Mouse (Mus musculus) Patski (cell line): Measurements from ENCODE around the gene Pnkd. TPM values are rescaled to one million over a fixed set of nuclear protein-coding genes. Genes with fewer than 3 reads are reported as not detected.

Experiments used
- ATAC-seq: fragments of 100-300 bp; one replicate; pipeline ENCODE4 v1.8.0; 2021
- CTCF ChIA-PET: fragments of 350-600 bp; sonication (Branson Sonifier 250); formaldehyde crosslinking; loops from one replicate; lab custom pipeline; 2022; ENCODE audit warnings: inconsistent platforms; lab: Charles Lee
- POLR2A ChIA-PET: fragments of 350-600 bp; sonication (Branson Sonifier 250); formaldehyde crosslinking; loops from one replicate; lab custom pipeline; 2022; ENCODE audit warnings: antibody characterized with exemption, inconsistent platforms; lab: Charles Lee
- DNase-seq: peaks from one replicate; pipeline ENCODE4 v3.0.0-alpha.2; 2011; ENCODE audit warnings: low read depth, low spot score
- H3K27me3 ChIP-seq: fragments of 371-371 bp; one replicate; pipeline ENCODE4 v1.5.1; 2021
- CTCF ChIP-seq: fragments of 100-300 bp; IDR thresholded peaks from one replicate; pipeline ENCODE4 v1.5.1; 2021
- in situ Hi-C: fragments of 300-500 bp; cut with MboI; formaldehyde crosslinking; loops from 3 replicates; pipeline ENCODE4 v1.11.1; 2018; ENCODE audit warnings: low pct_unique_long_range_greater_than_20kb, mixed read lengths
- polyA plus RNA-seq: library from polyadenylated mRNA; unstranded; gene quantifications from one replicate; pipeline ENCODE4 v1.2.3, GENCODE M21; 2021

The Pnkd gene
- polyA plus RNA-seq, 1 experiment from 2014 or later, result 158 TPM

- TF ChIP-seq CTCF, result no peak
- H3K27me3 ChIP-seq, result no peaks in the 10 kb centered on the region
- DNase-seq, result no peak
- in situ Hi-C loops, result loop anchor here (5.0 kb wide), 1 partner anchor 50 kb away; no protein-coding TSS in a partner anchor
- ChIA-PET CTCF (interaction anchor here (0.8 to 3.9 kb wide), 10 partner anchors 14 to 166 kb away, joined by 3 to 18 read pairs (median 3); no protein-coding TSS in a partner anchor), POLR2A (interaction anchor here (0.5 to 1.4 kb wide), 4 partner anchors 15 to 118 kb away, joined by 3 to 5 read pairs (median 4); no protein-coding TSS in a partner anchor)
- ATAC-seq, result no peak
Observed at GRCm38 (mm10) chr1:74362325-74363229, 77.8 kb downstream of the Pnkd start.

GRCm38 (mm10) chr1:74363437-74363836 lies 78.7 kb downstream of the Pnkd start:
- ChIA-PET POLR2A (interaction anchor here (0.9 kb wide), 1 partner anchor 78 kb away, joined by 3 read pairs; no protein-coding TSS in a partner anchor), CTCF (interaction anchor here (2.6 to 3.9 kb wide), 2 partner anchors 50 to 157 kb away, joined by 16 to 18 read pairs; no protein-coding TSS in a partner anchor)
- ATAC-seq, result no peak
- no peaks in the 10 kb centered on the region for H3K27me3 ChIP-seq
- no peak for TF ChIP-seq CTCF
- DNase-seq, result no peak
- in situ Hi-C loops, result loop anchor here (5.0 kb wide), 1 partner anchor 51 kb away; no protein-coding TSS in a partner anchor

- DNase-seq (no peak), ATAC-seq (no peak)
- H3K27me3 ChIP-seq, result no peaks in the 10 kb centered on the region
- CTCF ChIA-PET, result interaction anchor here (3.9 kb wide), 1 partner anchor 51 kb away, joined by 18 read pairs; no protein-coding TSS in a partner anchor
- TF ChIP-seq CTCF, result no peak
- in situ Hi-C loops, result loop anchor here (5.0 kb wide), 1 partner anchor 52 kb away; no protein-coding TSS in a partner anchor
- POLR2A ChIA-PET, result no interaction called here
Observed at GRCm38 (mm10) chr1:74364270-74364669, 79.5 kb downstream of the Pnkd start.

GRCm38 (mm10) chr1:74367886-74368645 lies 83.3 kb downstream of the Pnkd start:
- TF ChIP-seq CTCF, result no peak
- H3K27me3 ChIP-seq, result no peaks in the 10 kb centered on the region
- ATAC-seq (no peak), DNase-seq (no peak)
- CTCF ChIA-PET, result interaction anchor here (0.9 kb wide), 1 partner anchor 14 kb away, joined by 3 read pairs; no protein-coding TSS in a partner anchor
- POLR2A ChIA-PET, result no interaction called here
- in situ Hi-C loops, result no loop called here

GRCm38 (mm10) chr1:74370040-74370439 lies 85.3 kb downstream of the Pnkd start:
- no peak for DNase-seq
- in situ Hi-C loops, result no loop called here
- no peaks in the 10 kb centered on the region for H3K27me3 ChIP-seq
- POLR2A ChIA-PET, result interaction anchor here (0.9 kb wide), 1 partner anchor 74 kb away, joined by 3 read pairs; no protein-coding TSS in a partner anchor
- no peak for ATAC-seq
- TF ChIP-seq CTCF, result no peak
- CTCF ChIA-PET, result interaction anchor here (1.5 kb wide), 1 partner anchor 10 kb away, joined by 3 read pairs; no protein-coding TSS in a partner anchor

DNA sequence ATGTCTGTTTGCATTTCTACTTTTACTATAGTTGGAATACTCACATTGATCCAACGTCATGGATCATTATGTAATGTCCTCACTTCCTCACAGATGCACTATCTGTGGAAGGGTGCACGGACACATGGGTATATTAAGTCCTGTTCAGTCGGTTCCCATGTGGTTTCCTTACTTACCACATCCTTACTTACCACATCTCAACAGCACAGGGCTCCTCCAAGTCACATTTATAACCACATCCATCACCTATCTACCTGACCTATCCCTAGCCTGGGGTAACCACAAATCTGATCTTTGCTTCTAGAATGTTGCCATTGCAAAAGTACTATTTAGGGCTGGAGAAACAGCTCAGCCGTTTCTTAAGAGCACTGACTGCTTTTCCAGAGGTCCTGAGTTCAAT lies 88.6 kb downstream of the Pnkd start:
- ChIA-PET CTCF (no interaction called here), POLR2A (no interaction called here)
- TF ChIP-seq CTCF, result no peak
- no peaks in the 10 kb centered on the region for H3K27me3 ChIP-seq
- no peak for DNase-seq
- in situ Hi-C loops, result no loop called here
- ATAC-seq, result no peak

DNA sequence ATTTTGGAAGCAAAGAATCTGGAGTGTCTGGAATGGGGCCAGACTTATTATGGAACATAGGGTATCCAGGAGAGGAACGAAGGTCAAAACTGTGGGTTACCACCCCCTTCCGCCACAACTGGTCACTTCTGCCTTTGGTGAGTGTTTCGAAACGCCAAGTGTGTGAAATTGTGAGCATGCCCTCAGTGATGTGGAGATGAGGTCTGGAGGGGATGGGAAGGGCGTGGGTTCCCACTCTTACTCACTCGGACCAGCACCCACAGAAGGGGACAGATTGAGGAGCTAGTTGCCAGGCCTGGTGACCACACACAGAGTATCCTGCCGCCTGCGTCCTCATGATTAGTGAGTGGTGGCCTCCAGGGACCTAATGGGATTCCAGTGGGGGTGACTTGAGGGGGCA lies 90.2 kb downstream of the Pnkd start, which contains the start of gene Slc11a1:
Gene Slc11a1 (plus strand): TSS at position 216 of the 400 bp plus-strand sequence.
- CTCF ChIA-PET, result no interaction called here
- POLR2A ChIA-PET, result no interaction called here
- no peak for TF ChIP-seq CTCF
- in situ Hi-C loops, result no loop called here
- H3K27me3 ChIP-seq, result no peaks in the 10 kb centered on the region
- no peak for DNase-seq
- no peak for ATAC-seq

- POLR2A ChIA-PET, result no interaction called here
- DNase-seq (no peak), ATAC-seq (no peak)
- CTCF ChIA-PET, result interaction anchor here (0.7 to 1.2 kb wide), 2 partner anchors 9 to 13 kb away, joined by 3 to 4 read pairs; partner anchors contain the start of gene Catip
- in situ Hi-C loops, result no loop called here
- no peaks in the 10 kb centered on the region for H3K27me3 ChIP-seq
- no peak for TF ChIP-seq CTCF
Observed at GRCm38 (mm10) chr1:74375561-74375960, 90.8 kb downstream of the Pnkd start.

DNA sequence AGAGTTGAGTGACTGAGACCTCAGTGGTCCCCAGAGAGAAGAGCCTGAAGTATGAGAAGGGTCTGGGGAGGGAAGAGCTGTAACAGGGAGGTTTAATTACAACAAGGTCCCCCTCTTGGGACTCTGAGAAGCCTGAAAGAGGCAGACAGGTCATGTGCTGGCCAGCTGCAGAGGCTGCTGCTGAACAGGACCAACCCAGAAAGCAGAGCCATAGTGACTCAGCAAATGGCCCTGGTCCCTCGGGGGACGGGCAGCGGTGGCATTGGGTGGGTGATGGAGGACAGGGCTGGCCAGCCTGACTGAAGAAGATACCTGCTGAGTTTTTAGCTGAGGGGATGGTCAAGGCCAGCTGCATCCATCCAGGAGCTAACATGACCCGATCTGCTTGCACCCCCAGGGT lies 91.7 kb downstream of the Pnkd start:
- ATAC-seq, result no peak
- in situ Hi-C loops, result no loop called here
- DNase-seq, result no peak
- no peaks in the 10 kb centered on the region for H3K27me3 ChIP-seq
- ChIA-PET CTCF (interaction anchor here (0.7 to 1.2 kb wide), 4 partner anchors 10 to 63 kb away, joined by 3 to 4 read pairs (median 3); partner anchors contain the start of gene Catip), POLR2A (no interaction called here)
- no peak for TF ChIP-seq CTCF

DNA sequence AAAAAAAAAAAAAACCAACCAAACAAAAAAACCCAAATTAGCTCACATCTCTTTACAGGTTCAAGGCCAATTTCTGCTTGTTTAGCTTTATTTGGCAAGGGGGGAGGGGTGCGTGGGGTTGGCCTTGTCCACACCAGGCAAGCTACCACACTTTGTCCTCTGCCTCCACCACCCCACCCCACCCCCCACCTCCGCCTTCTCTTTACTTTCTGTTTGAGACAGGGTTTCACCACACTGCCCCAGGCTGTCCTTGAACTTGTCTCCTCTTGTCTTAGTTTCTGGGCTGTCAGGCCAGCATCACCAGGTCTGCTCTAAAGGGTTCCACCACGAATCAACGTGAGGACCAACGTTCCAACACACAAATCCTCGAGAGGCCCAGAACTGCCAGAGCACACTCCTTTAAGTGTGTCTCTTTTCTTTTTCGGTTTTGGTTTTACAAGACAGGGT lies 94.4 kb downstream of the Pnkd start:
- DNase-seq, result no peak
- ChIA-PET POLR2A (interaction anchor here (1.1 kb wide), 1 partner anchor 16 kb away, joined by 3 read pairs; no protein-coding TSS in a partner anchor), CTCF (interaction anchor here (1.5 kb wide), 1 partner anchor 9 kb away, joined by 3 read pairs; no protein-coding TSS in a partner anchor)
- no peaks in the 10 kb centered on the region for H3K27me3 ChIP-seq
- in situ Hi-C loops, result no loop called here
- ATAC-seq, result no peak
- TF ChIP-seq CTCF, result no peak
